Mouse (Mus musculus): Measurements from ENCODE around the gene Zfp185.
A peak's percentile ranks its signal among the peaks of the same experiment; 100 is the strongest.

Gene Zfp185

GRCm38 (mm10) chrX:72986841-72987519, at the start of gene Zfp185:
Gene Zfp185, plus strand, starts transcription at chrX:72987339.
- peak; percentile 74 for DNase-seq (ENCODE audit: extremely low spot score)

GRCm38 (mm10) chrX:72953464-72953863, 33.7 kb upstream of the Zfp185 start:
- DNase-seq (ENCODE audit: extremely low spot score): no peak

- DNase-seq (ENCODE audit: extremely low spot score): no peak
Measured at GRCm38 (mm10) chrX:72956486-72956885, 30.7 kb upstream of the Zfp185 start.

- no peak for DNase-seq (ENCODE audit: extremely low spot score)
Measured at GRCm38 (mm10) chrX:72960431-72960830, 26.7 kb upstream of the Zfp185 start.

GRCm38 (mm10) chrX:72961511-72961910, 25.6 kb upstream of the Zfp185 start:
- DNase-seq (ENCODE audit: extremely low spot score): no peak

GRCm38 (mm10) chrX:72962743-72963142, 24.4 kb upstream of the Zfp185 start:
- no peak for DNase-seq (ENCODE audit: extremely low spot score)

- DNase-seq (ENCODE audit: extremely low spot score): no peak
Measured at GRCm38 (mm10) chrX:72982831-72983230, 4.3 kb upstream of the Zfp185 start.

- DNase-seq (ENCODE audit: extremely low spot score): no peak
Measured at GRCm38 (mm10) chrX:72985607-72986006, 1.5 kb upstream of the Zfp185 start.

- DNase-seq (ENCODE audit: extremely low spot score): no peak
Measured at GRCm38 (mm10) chrX:72987520-72987905, 374 bp downstream of the Zfp185 start.

- no peak for DNase-seq (ENCODE audit: extremely low spot score)
Measured at GRCm38 (mm10) chrX:72988431-72988830, 1.3 kb downstream of the Zfp185 start.

GRCm38 (mm10) chrX:72990581-72990980, 3.4 kb downstream of the Zfp185 start:
- no peak for DNase-seq (ENCODE audit: extremely low spot score)

- no peak for DNase-seq (ENCODE audit: extremely low spot score)
Measured at GRCm38 (mm10) chrX:72992291-72992919, 5.3 kb downstream of the Zfp185 start.

GRCm38 (mm10) chrX:72995542-72995941, 8.4 kb downstream of the Zfp185 start:
- DNase-seq (ENCODE audit: extremely low spot score): no peak

GRCm38 (mm10) chrX:73003110-73003509, 16.0 kb downstream of the Zfp185 start:
- DNase-seq (ENCODE audit: extremely low spot score): no peak

GRCm38 (mm10) chrX:73005678-73006077, 18.5 kb downstream of the Zfp185 start:
- DNase-seq (ENCODE audit: extremely low spot score): no peak

- DNase-seq (ENCODE audit: extremely low spot score): peak; percentile 90
Measured at GRCm38 (mm10) chrX:73007597-73008479, 20.7 kb downstream of the Zfp185 start.

GRCm38 (mm10) chrX:73012846-73013245, 25.7 kb downstream of the Zfp185 start:
- no peak for DNase-seq (ENCODE audit: extremely low spot score)

GRCm38 (mm10) chrX:73037003-73037402, 49.9 kb downstream of the Zfp185 start, which contains the start of gene Pnma5:
Gene Pnma5, minus strand, starts transcription at chrX:73037103.
- DNase-seq (ENCODE audit: extremely low spot score): no peak

- no peak for DNase-seq (ENCODE audit: extremely low spot score)
Measured at GRCm38 (mm10) chrX:73038831-73039230, 51.7 kb downstream of the Zfp185 start.

GRCm38 (mm10) chrX:73039666-73040065, 52.5 kb downstream of the Zfp185 start:
- no peak for DNase-seq (ENCODE audit: extremely low spot score)

- DNase-seq (ENCODE audit: extremely low spot score): peak; percentile 89
Measured at GRCm38 (mm10) chrX:73053860-73054563, 66.9 kb downstream of the Zfp185 start.

GRCm38 (mm10) chrX:73061528-73061927, 74.4 kb downstream of the Zfp185 start:
- no peak for DNase-seq (ENCODE audit: extremely low spot score)
